Mouse (Mus musculus) mammary gland, adult 2 months (tissue): ENCODE measurements around the gene Mybbp1a. TPM values are rescaled to one million over a fixed set of nuclear protein-coding genes. Genes with fewer than 3 reads are reported as not detected.

ENCODE experiments used
- polyA plus RNA-seq: library from polyadenylated mRNA; depleted of rRNA; stranded (reverse); fragments of >200 nt; gene quantifications from 2 replicates; pipeline ENCODE4 v1.2.3, GENCODE M21; 2012; ENCODE audit warnings: low replicate concordance; rRNA removed

Mybbp1a gene
- polyA plus RNA-seq: 42.3 TPM in 2 replicates

GRCm38 (mm10) chr11:72440965-72441664, at the start of gene Mybbp1a:
Gene Mybbp1a, plus strand, starts transcription at chr11:72441355.

DNA sequence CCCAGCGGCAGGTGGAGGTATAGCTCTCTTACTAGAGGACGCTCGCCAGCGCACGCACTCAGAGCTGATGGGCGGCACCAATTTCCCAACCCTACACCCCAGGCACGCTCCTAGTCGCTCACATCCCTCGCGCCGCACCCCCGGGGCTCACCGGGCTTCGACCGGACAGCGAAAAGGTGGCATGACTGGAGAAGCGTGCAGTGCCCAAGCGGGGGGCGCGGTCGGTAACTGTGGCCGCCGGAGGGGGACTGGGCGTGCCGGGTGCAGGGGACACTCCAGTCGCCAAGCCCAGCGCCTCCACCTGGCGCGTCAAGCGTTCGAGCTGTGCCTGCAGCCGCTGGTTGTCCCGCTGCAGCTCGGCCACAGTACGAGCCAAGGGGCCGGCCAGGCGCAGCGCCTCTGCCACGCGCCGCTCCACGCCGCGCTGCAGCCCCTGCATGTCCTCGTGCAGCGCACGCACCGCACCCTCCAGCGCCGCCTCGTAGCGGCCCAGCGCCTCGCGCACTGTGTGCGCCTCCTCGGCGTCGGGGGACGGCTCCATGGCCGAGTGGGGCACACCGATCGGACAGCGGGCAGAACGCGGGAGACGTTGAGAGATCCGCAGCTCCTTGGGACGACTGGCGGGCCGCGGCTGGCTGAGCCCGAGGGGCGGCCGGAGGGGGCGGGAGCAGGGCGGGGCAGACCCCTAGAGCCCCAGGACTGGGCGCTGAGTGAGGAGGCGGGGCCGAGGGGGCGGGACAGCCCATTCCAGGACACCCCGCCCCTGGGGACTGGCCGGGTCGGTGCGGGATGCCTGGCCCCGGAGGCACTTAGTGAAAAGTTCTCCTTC, 29.8 kb upstream of the Mybbp1a start, which contains the start of gene Smtnl2:
Gene Smtnl2 (minus strand): TSS at position 621 of the 829 bp plus-strand sequence.

DNA sequence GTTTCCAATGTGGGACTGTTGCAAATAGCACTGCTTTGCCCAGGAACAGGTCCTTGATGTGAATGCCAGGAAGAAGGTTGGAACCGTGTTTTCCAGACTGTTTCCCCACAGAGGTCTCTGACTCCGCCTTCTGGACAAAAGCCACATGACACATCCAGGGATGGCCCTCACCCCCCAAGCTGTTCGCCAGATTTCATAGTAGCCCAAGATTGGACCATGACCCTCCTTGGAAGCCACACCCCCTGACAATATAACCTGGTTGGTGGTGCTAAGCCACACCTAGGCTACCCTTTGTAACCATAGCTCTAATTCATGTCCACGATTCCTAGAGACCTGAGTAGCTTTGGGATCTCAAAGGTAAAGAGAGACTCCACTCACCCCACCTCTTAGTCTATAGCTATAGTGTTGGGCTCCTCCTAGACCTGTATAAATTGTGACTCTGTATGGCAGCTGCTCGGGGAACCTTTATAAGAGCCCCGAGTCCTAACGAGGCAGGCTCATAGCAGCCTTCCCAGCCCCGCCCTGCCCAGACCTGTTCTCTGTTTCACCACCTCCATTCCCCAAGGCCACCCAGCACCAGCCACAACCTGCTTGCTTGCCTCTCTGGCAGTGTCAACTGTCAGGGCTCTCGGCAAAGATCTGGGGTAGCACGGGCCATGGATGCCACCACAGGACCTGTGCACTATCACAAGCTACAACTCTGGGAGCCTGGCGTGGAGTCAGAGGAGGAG, 6.0 kb upstream of the Mybbp1a start, which contains the start of gene Ggt6:
Gene Ggt6 (plus strand): TSS at position 564 of the 731 bp plus-strand sequence.

GRCm38 (mm10) chr11:72489881-72490301, 48.7 kb downstream of the Mybbp1a start, which contains the start of gene Spns2:
Gene Spns2, minus strand, starts transcription at chr11:72489904.

Other genes starting within 250 kb of the Mybbp1a start
- 0.11 and 0.17 TPM in 2 replicates for gene Gm43951, start 234.5 kb upstream of the Mybbp1a start, polyA plus RNA-seq
- 3.6 and 3.7 TPM in 2 replicates for gene 4933427D14Rik, start 233.9 kb upstream of the Mybbp1a start, polyA plus RNA-seq
- 32.5 and 49.9 TPM in 2 replicates for gene Txndc17, start 233.8 kb upstream of the Mybbp1a start, polyA plus RNA-seq
- 3.1 and 5.3 TPM in 2 replicates for gene Med31, start 225.8 kb upstream of the Mybbp1a start, polyA plus RNA-seq
- not detected in 2 replicates for gene Slc13a5, start 174.1 kb upstream of the Mybbp1a start, polyA plus RNA-seq
- gene Xaf1, start 139.7 kb upstream of the Mybbp1a start, polyA plus RNA-seq: 28.6 and 59.1 TPM in 2 replicates
- 0.17 TPM in 2 replicates for gene Fbxo39, start 126.9 kb upstream of the Mybbp1a start, polyA plus RNA-seq
- 0.10 and 0.19 TPM in 2 replicates for gene Tekt1, start 78.9 kb upstream of the Mybbp1a start, polyA plus RNA-seq
- gene Smtnl2, start 29.6 kb upstream of the Mybbp1a start, polyA plus RNA-seq: 5.4 and 45.0 TPM in 2 replicates
- gene Ggt6, start 5.8 kb upstream of the Mybbp1a start, polyA plus RNA-seq: 3.4 and 4.8 TPM in 2 replicates
- 65.4 and 71.9 TPM in 2 replicates for gene Spns2, start 48.5 kb downstream of the Mybbp1a start, polyA plus RNA-seq
- gene Spns3, start 109.2 kb downstream of the Mybbp1a start, polyA plus RNA-seq: 7.9 and 12.3 TPM in 2 replicates
- gene Ube2g1, start 165.9 kb downstream of the Mybbp1a start, polyA plus RNA-seq: 9.6 and 11.3 TPM in 2 replicates
- 23.9 and 39.5 TPM in 2 replicates for gene Ankfy1, start 248.7 kb downstream of the Mybbp1a start, polyA plus RNA-seq